30 mouse cellular contexts compared by ENCODE assay signal in the genomic region with DNA sequence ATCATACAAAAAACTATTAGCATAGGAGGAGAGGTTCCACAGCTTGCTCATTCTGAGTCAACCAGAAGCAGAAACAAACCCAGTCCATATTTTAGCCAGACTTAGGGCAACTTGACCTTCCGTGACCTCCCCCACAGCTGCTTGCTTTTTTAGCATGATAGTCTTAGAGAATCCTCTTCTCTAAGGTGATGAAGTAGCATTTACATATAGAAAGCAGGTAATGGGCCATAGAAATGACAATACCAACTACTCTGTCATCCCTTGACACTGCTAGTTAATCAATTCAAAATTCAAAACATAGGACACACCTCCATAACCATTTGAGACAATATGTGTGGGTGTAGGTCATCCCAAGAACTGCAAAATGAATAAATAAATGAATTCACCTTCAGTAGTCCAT.
"Had no signal": no experiment of that assay in that cellular context is flagged by ENCODE, and none has a peak within 500 bp of the region (broad histone marks: within the 10 kb centered on the region; RNA-seq: fewer than 3 reads in every experiment).

No protein-coding gene starts in this region.

- H3K9me3 ChIP-seq: limb, embryonic 10.5 days; limb, embryonic 15.5 days; lung, embryonic 15.5 days; midbrain, embryonic 13.5 days; midbrain, embryonic 15.5 days had no signal

- H3K4me3 ChIP-seq: limb, embryonic 10.5 days; limb, embryonic 12.5 days; limb, embryonic 13.5 days; limb, embryonic 15.5 days; liver, embryonic 12.5 days; liver, embryonic 13.5 days; liver, embryonic 15.5 days; lung, embryonic 15.5 days; megakaryocyte, embryonic 14.5 days; midbrain, embryonic 10.5 days; midbrain, embryonic 12.5 days; midbrain, embryonic 13.5 days; midbrain, embryonic 15.5 days; myocyte had no signal

- H3K4me2 ChIP-seq: limb, embryonic 12.5 days; limb, embryonic 13.5 days; limb, embryonic 15.5 days; liver, embryonic 11.5 days; liver, embryonic 12.5 days; liver, embryonic 13.5 days; liver, embryonic 15.5 days; lung, embryonic 14.5 days; lung, embryonic 15.5 days; midbrain, embryonic 11.5 days; midbrain, embryonic 12.5 days; midbrain, embryonic 13.5 days; midbrain, embryonic 15.5 days had no signal

- DNase-seq: left cerebral cortex, postnatal 4 days; liver; liver, embryonic 13.5 days; liver, postnatal 0 days; lung, adult 18-20 months; lung, adult 2 months; lung, embryonic 14.5 days; lung, postnatal 10 days; lung, postnatal 14 days; lung, postnatal 36 days; lung, postnatal 4 days had no signal

- H3K27me3 ChIP-seq: limb, embryonic 12.5 days; limb, embryonic 13.5 days; limb, embryonic 15.5 days; liver, embryonic 13.5 days; liver, embryonic 15.5 days; megakaryocyte, embryonic 14.5 days; midbrain, embryonic 12.5 days; midbrain, embryonic 13.5 days; midbrain, embryonic 15.5 days had no signal

- H3K9ac ChIP-seq: limb, embryonic 12.5 days; limb, embryonic 13.5 days; limb, embryonic 15.5 days; liver, embryonic 12.5 days; liver, embryonic 13.5 days; liver, embryonic 14.5 days; liver, embryonic 15.5 days; liver, postnatal 0 days; lung, embryonic 14.5 days; lung, embryonic 15.5 days; midbrain, embryonic 12.5 days; midbrain, embryonic 13.5 days; midbrain, embryonic 15.5 days had no signal

- H3K27ac ChIP-seq: limb, embryonic 10.5 days; limb, embryonic 12.5 days; limb, embryonic 13.5 days; limb, embryonic 15.5 days; liver, embryonic 12.5 days; liver, embryonic 13.5 days; liver, embryonic 14.5 days; liver, embryonic 15.5 days; lung, embryonic 15.5 days; macrophage; midbrain, embryonic 10.5 days; midbrain, embryonic 12.5 days; midbrain, embryonic 13.5 days; midbrain, embryonic 15.5 days had no signal

- H3K36me3 ChIP-seq: limb, embryonic 10.5 days; limb, embryonic 12.5 days; limb, embryonic 13.5 days; limb, embryonic 15.5 days; liver, embryonic 12.5 days; liver, embryonic 13.5 days; liver, embryonic 15.5 days; lung, embryonic 15.5 days; midbrain, embryonic 10.5 days; midbrain, embryonic 12.5 days; midbrain, embryonic 13.5 days; midbrain, embryonic 15.5 days had no signal

- H3K4me1 ChIP-seq: limb, embryonic 10.5 days; limb, embryonic 12.5 days; limb, embryonic 13.5 days; limb, embryonic 15.5 days; liver, embryonic 12.5 days; liver, embryonic 13.5 days; liver, embryonic 15.5 days; lung, embryonic 15.5 days; midbrain, embryonic 10.5 days; midbrain, embryonic 12.5 days; midbrain, embryonic 13.5 days; midbrain, embryonic 15.5 days had no signal

- ATAC-seq: liver, embryonic 12.5 days; liver, postnatal 0 days; lung, postnatal 0 days; midbrain, embryonic 13.5 days; midbrain, embryonic 15.5 days; midbrain, embryonic 16.5 days had no signal
